Mouse (Mus musculus) right cerebral cortex, postnatal 25 days (tissue): ENCODE data around the gene Znfx1.

Experiments used
- DNase-seq: peaks from one replicate; pipeline ENCODE4 v3.0.0; 2022

Gene Znfx1

GRCm38 (mm10) chr2:167071641-167072601 lies 9.1 kb upstream of the Znfx1 start:
- peak; percentile 94 for DNase-seq

GRCm38 (mm10) chr2:167071266-167071640 lies 8.4 kb upstream of the Znfx1 start:
- DNase-seq: no peak

GRCm38 (mm10) chr2:167070341-167070740 lies 7.5 kb upstream of the Znfx1 start:
- no peak for DNase-seq

GRCm38 (mm10) chr2:167067575-167067974 lies 4.8 kb upstream of the Znfx1 start:
- DNase-seq: no peak

GRCm38 (mm10) chr2:167066528-167067516 lies 4.0 kb upstream of the Znfx1 start:
- no peak for DNase-seq

DNA sequence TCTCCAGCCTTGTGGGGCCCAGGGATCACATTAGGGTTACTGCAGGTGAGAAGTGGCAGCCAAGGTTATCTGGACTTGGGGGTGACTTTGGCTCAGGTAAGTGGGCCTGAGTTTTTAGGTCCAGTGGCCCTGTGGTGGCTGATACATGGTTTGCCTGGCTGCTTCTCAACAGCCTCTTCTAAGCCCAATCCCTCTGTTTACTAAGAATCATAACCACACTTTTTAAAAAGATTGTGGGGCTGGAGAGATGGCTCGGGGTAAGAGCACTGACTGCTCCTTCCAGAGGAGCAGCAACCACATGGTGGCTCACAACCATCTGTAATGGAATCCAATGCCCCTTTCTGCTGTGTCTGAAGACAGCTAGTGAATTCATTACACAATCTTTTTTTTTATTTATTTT lies 3.2 kb upstream of the Znfx1 start:
- no peak for DNase-seq

GRCm38 (mm10) chr2:167064601-167065295 lies 1.9 kb upstream of the Znfx1 start:
- no peak for DNase-seq

DNA sequence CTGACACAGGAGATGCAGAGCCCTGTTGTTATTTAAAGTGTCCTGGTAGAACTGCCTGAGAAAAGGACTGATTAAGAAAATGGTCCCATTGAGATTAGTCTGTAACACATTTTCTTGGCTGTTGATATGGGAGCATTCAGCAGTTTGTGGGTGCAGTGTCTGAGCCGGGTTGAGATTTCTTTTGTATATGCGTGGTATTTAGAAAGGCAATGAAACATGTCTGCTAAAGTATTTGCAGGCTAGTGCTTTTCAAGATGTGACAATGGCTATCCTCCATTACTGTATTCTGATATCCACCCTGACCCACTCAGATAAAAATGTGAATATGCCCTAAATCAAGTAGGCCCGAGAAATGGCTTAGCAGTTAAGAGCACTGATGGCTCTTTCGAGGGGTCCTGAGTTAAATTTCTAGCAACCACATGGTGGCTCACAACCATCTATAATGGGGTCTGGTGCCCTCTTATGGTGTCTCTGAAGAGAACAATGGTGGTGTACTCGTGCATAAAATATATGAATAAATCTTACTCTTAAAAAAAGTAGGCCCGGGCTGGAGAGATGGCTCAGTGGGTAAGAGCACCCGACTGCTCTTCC lies 1.2 kb upstream of the Znfx1 start:
- DNase-seq: no peak

GRCm38 (mm10) chr2:167062497-167062911 lies 311 bp downstream of the Znfx1 start:
- peak; percentile 92 for DNase-seq

GRCm38 (mm10) chr2:167061381-167062034 lies 1.3 kb downstream of the Znfx1 start:
- no peak for DNase-seq

- no peak for DNase-seq
Measured at GRCm38 (mm10) chr2:167060761-167061160, 2.1 kb downstream of the Znfx1 start.

GRCm38 (mm10) chr2:167060360-167060759 lies 2.5 kb downstream of the Znfx1 start:
- DNase-seq: no peak

DNA sequence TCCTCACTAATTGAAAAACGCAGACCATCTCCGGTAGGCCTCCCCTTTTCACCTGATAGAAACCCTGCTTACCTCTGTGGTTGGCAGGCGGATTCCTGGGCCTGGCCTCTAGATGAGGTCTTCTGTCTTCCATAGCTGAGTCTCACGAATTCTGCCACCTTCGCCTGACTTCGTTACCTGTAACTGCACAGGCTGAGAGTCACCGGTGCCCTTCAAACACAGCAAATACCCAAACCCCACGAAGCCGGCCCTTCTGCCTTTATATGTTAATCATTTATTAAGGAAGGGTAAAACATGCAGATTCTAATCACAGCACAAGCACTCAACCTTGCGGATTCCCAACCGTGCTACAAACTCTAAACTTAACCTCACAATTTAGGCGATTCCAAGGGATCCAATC lies 2.9 kb downstream of the Znfx1 start:
- no peak for DNase-seq

- no peak for DNase-seq
Measured at GRCm38 (mm10) chr2:167059536-167059935, 3.3 kb downstream of the Znfx1 start.

DNA sequence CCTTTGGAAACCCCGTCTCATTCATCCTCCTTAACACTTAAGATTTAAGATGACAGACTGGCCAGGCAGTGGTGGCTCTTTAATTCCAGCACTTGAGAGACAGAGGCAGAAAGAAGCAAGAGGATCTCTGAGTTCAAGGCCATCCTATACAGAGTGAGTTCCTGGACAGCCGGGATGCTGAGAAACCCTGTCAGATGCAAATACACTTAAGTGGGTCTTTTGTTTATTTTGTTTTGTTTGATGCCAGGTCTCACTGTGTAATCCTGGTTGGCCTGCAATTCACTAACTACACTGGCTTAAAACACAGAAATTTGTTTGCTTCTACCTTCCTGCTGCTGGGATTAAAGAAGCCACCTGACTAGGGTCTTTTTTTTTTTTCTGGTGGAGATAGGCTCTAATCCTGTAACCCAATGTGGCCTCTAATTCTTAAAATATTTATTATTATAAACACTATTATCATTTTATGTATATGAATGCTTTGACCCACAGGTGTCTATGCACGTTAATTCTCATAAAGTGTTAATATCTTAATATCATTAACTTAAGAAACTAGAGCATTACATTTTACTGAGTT lies 3.9 kb downstream of the Znfx1 start:
- no peak for DNase-seq

GRCm38 (mm10) chr2:167058201-167058600 lies 4.6 kb downstream of the Znfx1 start:
- no peak for DNase-seq

- no peak for DNase-seq
Measured at GRCm38 (mm10) chr2:167056942-167057323, 5.9 kb downstream of the Znfx1 start.

DNA sequence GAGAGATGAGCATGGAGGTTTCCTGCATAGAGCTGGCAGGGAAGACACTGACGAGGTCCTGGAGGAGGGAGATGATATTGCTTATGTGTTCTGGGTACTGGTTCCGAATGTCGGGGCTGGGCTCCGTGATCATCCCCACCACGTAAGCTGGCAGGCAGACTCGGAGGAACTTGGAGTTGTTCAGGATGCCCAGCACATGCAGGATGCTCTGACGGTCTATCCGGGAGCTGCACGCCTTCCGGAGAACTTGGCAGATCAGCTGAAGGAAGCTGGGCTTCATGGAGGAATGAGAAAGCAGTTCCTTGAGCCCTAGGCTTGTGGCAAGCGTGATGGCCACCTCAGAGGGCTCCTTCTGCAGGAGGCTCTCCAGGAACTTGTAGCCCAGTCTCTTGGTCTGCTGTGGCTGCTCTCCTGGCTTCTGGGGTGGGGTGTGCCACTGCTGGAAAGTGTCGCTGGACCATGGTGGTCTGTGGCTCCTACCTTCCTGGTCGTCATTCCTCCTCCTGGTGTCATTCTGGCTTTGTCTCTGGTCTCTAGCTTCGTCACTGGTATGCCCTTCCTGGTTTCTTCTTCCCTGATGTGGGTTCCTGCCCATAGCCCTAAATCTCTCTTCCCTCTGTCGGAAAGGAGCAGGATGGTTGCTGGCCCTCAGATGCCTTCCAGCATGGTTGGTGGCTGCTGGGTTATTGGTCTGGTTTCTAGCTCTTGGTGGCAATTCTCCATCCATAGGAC lies 6.4 kb downstream of the Znfx1 start:
- no peak for DNase-seq

GRCm38 (mm10) chr2:167055386-167055785 lies 7.4 kb downstream of the Znfx1 start:
- DNase-seq: no peak

DNA sequence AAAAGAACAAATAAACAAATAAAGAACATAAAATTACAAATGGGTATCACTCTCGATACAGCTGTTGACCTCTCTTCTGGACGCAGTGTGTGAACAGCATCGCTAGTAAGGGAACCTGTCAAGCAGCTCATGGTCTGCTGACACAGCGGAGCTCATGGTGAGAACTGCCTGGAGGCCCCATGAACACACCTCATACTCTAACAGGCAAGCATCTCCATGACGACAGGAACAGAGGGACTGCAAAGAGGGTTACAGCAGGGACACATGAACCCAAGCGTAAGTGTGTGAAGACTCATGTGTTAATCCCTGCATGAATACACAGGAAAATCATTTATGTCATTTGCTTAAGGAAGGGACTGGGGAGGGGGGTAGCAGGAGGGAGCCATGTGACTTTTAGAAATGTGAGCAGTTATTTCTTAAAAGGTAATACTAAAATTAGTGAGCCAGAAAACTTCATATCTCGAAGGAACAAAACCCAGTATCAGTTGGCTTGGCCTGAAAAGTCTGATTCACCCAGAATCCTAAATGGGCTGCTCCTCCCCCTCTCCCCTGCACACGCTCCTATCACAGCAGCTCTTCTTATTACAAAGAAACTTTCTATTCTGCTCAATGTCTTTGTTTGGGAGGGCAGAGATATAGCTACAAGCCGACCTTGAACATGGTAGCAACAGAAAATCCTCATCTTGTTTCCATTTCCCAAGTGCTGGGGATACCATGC lies 9.5 kb downstream of the Znfx1 start:
- DNase-seq: no peak
